Mouse (Mus musculus): ENCODE measurements around the gene Ankrd17. TPM values are rescaled to one million over a fixed set of nuclear protein-coding genes. Genes with fewer than 3 reads are reported as not detected.

Gene Ankrd17
- polyA plus RNA-seq, 1 experiment: 70.6 TPM

- no peak for DNase-seq (ENCODE audit: low read depth)
- no peak for TF ChIP-seq POLR2A (IDR thresholded peaks at IDR 0.05; ENCODE audit: borderline replicate concordance, extremely low read depth, insufficient read depth, insufficient read length, poor library complexity, severe bottlenecking)
These were observed 121.0 kb downstream of the Ankrd17 start for GRCm38 (mm10) chr5:90245416-90245815.

GRCm38 (mm10) chr5:90235217-90235616 is 131.2 kb downstream of the Ankrd17 start:
- no peak for DNase-seq (ENCODE audit: low read depth)
- TF ChIP-seq CTCF (IDR thresholded peaks at IDR 0.05; ENCODE audit: borderline replicate concordance, extremely low read depth, insufficient read depth, insufficient read length) (no peak), POLR2A (IDR thresholded peaks at IDR 0.05; ENCODE audit: borderline replicate concordance, extremely low read depth, insufficient read depth, insufficient read length, poor library complexity, severe bottlenecking) (no peak)

- TF ChIP-seq POLR2A (IDR thresholded peaks at IDR 0.05; ENCODE audit: borderline replicate concordance, extremely low read depth, insufficient read depth, insufficient read length, poor library complexity, severe bottlenecking): no peak
- TF ChIP-seq CTCF (IDR thresholded peaks at IDR 0.05; ENCODE audit: borderline replicate concordance, extremely low read depth, insufficient read depth, insufficient read length): no peak
- DNase-seq (ENCODE audit: low read depth): no peak
These were observed 133.1 kb downstream of the Ankrd17 start for GRCm38 (mm10) chr5:90233305-90233704.

GRCm38 (mm10) chr5:90229760-90230159 is 136.6 kb downstream of the Ankrd17 start:
- no peak for TF ChIP-seq POLR2A (IDR thresholded peaks at IDR 0.05; ENCODE audit: borderline replicate concordance, extremely low read depth, insufficient read depth, insufficient read length, poor library complexity, severe bottlenecking)
- TF ChIP-seq CTCF (IDR thresholded peaks at IDR 0.05; ENCODE audit: borderline replicate concordance, extremely low read depth, insufficient read depth, insufficient read length): no peak
- no peak for DNase-seq (ENCODE audit: low read depth)

GRCm38 (mm10) chr5:90226696-90227095 is 139.7 kb downstream of the Ankrd17 start:
- no peak for TF ChIP-seq CTCF (IDR thresholded peaks at IDR 0.05; ENCODE audit: borderline replicate concordance, extremely low read depth, insufficient read depth, insufficient read length)
- no peak for TF ChIP-seq POLR2A (IDR thresholded peaks at IDR 0.05; ENCODE audit: borderline replicate concordance, extremely low read depth, insufficient read depth, insufficient read length, poor library complexity, severe bottlenecking)
- no peak for DNase-seq (ENCODE audit: low read depth)

- TF ChIP-seq POLR2A (IDR thresholded peaks at IDR 0.05; ENCODE audit: borderline replicate concordance, extremely low read depth, insufficient read depth, insufficient read length, poor library complexity, severe bottlenecking) (no peak), CTCF (IDR thresholded peaks at IDR 0.05; ENCODE audit: borderline replicate concordance, extremely low read depth, insufficient read depth, insufficient read length) (no peak)
- DNase-seq (ENCODE audit: low read depth): no peak
These were observed 141.6 kb downstream of the Ankrd17 start for GRCm38 (mm10) chr5:90224730-90225129.

GRCm38 (mm10) chr5:90223534-90224381 is 142.6 kb downstream of the Ankrd17 start, which contains the start of gene Cox18:
TSS of gene Cox18 (minus strand) at chr5:90224001.
- TF ChIP-seq POLR2A (IDR thresholded peaks at IDR 0.05; ENCODE audit: borderline replicate concordance, extremely low read depth, insufficient read depth, insufficient read length, poor library complexity, severe bottlenecking): peak; percentile 55; the same call in 1 of the 2 replicates
- no peak for TF ChIP-seq CTCF (IDR thresholded peaks at IDR 0.05; ENCODE audit: borderline replicate concordance, extremely low read depth, insufficient read depth, insufficient read length)
- peak; percentile 99 for DNase-seq (ENCODE audit: low read depth)

GRCm38 (mm10) chr5:90222937-90223336 is 143.4 kb downstream of the Ankrd17 start:
- DNase-seq (ENCODE audit: low read depth): no peak
- no peak for TF ChIP-seq CTCF (IDR thresholded peaks at IDR 0.05; ENCODE audit: borderline replicate concordance, extremely low read depth, insufficient read depth, insufficient read length)

- TF ChIP-seq POLR2A (IDR thresholded peaks at IDR 0.05; ENCODE audit: borderline replicate concordance, extremely low read depth, insufficient read depth, insufficient read length, poor library complexity, severe bottlenecking): no peak
- TF ChIP-seq CTCF (IDR thresholded peaks at IDR 0.05; ENCODE audit: borderline replicate concordance, extremely low read depth, insufficient read depth, insufficient read length): no peak
- DNase-seq (ENCODE audit: low read depth): no peak
These were observed 148.6 kb downstream of the Ankrd17 start for GRCm38 (mm10) chr5:90217791-90218190.

- no peak for TF ChIP-seq POLR2A (IDR thresholded peaks at IDR 0.05; ENCODE audit: borderline replicate concordance, extremely low read depth, insufficient read depth, insufficient read length, poor library complexity, severe bottlenecking)
- TF ChIP-seq CTCF (IDR thresholded peaks at IDR 0.05; ENCODE audit: borderline replicate concordance, extremely low read depth, insufficient read depth, insufficient read length): no peak
- DNase-seq (ENCODE audit: low read depth): no peak
These were observed 149.2 kb downstream of the Ankrd17 start for GRCm38 (mm10) chr5:90217226-90217625.

- TF ChIP-seq POLR2A (IDR thresholded peaks at IDR 0.05; ENCODE audit: borderline replicate concordance, extremely low read depth, insufficient read depth, insufficient read length, poor library complexity, severe bottlenecking) (no peak), CTCF (IDR thresholded peaks at IDR 0.05; ENCODE audit: borderline replicate concordance, extremely low read depth, insufficient read depth, insufficient read length) (no peak)
These were observed 153.0 kb downstream of the Ankrd17 start for GRCm38 (mm10) chr5:90213356-90213755.

GRCm38 (mm10) chr5:90203168-90203567 is 163.2 kb downstream of the Ankrd17 start:
- DNase-seq (ENCODE audit: low read depth): peak; percentile 84
- TF ChIP-seq CTCF (IDR thresholded peaks at IDR 0.05; ENCODE audit: borderline replicate concordance, extremely low read depth, insufficient read depth, insufficient read length) (peak; percentile 73), POLR2A (IDR thresholded peaks at IDR 0.05; ENCODE audit: borderline replicate concordance, extremely low read depth, insufficient read depth, insufficient read length, poor library complexity, severe bottlenecking) (no peak)

More at GRCm38 (mm10) chr5:90213356-90213755, 153.0 kb downstream of the Ankrd17 start:
- no peak for DNase-seq (ENCODE audit: low read depth)

Measured in brain, embryonic 14.5 days (tissue).